Comparison of ENCODE assay signal across 32 mouse cellular contexts in genomic region chr5:25256686-25257085, GRCm38 (mm10). TPM values are rescaled to one million over a fixed set of nuclear protein-coding genes. Genes with fewer than 3 reads are reported as not detected.
DNase-seq lines count a peak whose midpoint lies in the region; ATAC-seq lines count a peak whose summit lies in the region.
"Had no signal": no experiment of that assay in that cellular context is flagged by ENCODE, and none has a peak within 500 bp of the region (broad histone marks: within the 10 kb centered on the region; RNA-seq: fewer than 3 reads in every experiment).

No protein-coding gene starts in this region.

- H3K36me3 ChIP-seq in midbrain, embryonic 11.5 days (ENCODE audit: control insufficient read depth, insufficient read depth, low read length): peaks cover 10% of the 10 kb centered on the region
- H3K36me3 ChIP-seq in midbrain, embryonic 15.5 days (replicated peaks): peaks cover 38% of the 10 kb centered on the region

- no peaks in the 10 kb centered on the region for H3K27me3 ChIP-seq in midbrain, embryonic 11.5 days (ENCODE audit: control insufficient read depth, insufficient read depth, low read length)
- no peaks in the 10 kb centered on the region for H3K27me3 ChIP-seq in midbrain, embryonic 15.5 days (replicated peaks)
- H3K27me3 ChIP-seq: embryonic facial prominence, embryonic 12.5 days; forebrain, embryonic 12.5 days; midbrain, embryonic 13.5 days; neural tube, embryonic 12.5 days had no signal

- no peak overlapping the region for H3K4me3 ChIP-seq in midbrain, embryonic 11.5 days (ENCODE audit: low read depth, low read length)
- no peak overlapping the region for H3K4me3 ChIP-seq in midbrain, embryonic 15.5 days
- H3K4me3 ChIP-seq: embryonic facial prominence, embryonic 12.5 days; forebrain, embryonic 12.5 days; midbrain, embryonic 13.5 days; neural tube, embryonic 12.5 days had no signal

- H3K4me2 ChIP-seq in midbrain, embryonic 11.5 days: no peak overlapping the region
- no peak overlapping the region for H3K4me2 ChIP-seq in midbrain, embryonic 15.5 days
- H3K4me2 ChIP-seq: embryonic facial prominence, embryonic 12.5 days; forebrain, embryonic 12.5 days; heart, embryonic 11.5 days; lung, embryonic 14.5 days; midbrain, embryonic 13.5 days; neural tube, embryonic 12.5 days had no signal

- H3K27ac ChIP-seq in midbrain, embryonic 11.5 days (ENCODE audit: low read depth, low read length): no peak overlapping the region
- H3K27ac ChIP-seq in midbrain, embryonic 15.5 days: no peak overlapping the region
- H3K27ac ChIP-seq: embryonic facial prominence, embryonic 12.5 days; forebrain, embryonic 12.5 days; hindbrain, postnatal 0 days; liver, embryonic 14.5 days; midbrain, embryonic 13.5 days; neural tube, embryonic 12.5 days had no signal

- DNase-seq in layer of hippocampus, adult 11-12 months (ENCODE audit: low spot score): peak; percentile 20
- no peak for DNase-seq in layer of hippocampus, postnatal 14 days (ENCODE audit: low spot score in 2 of 2)
- DNase-seq in midbrain, embryonic 11.5 days (ENCODE audit: low spot score, missing footprints): peak; percentile 21
- DNase-seq in frontal cortex, postnatal 36 days (ENCODE audit: low spot score in 2 of 2): peak; percentile 55 to 78
- DNase-seq in right cerebral cortex, postnatal 36 days (ENCODE audit: low spot score in 2 of 2): peak; percentile 37 to 73
- DNase-seq in cerebellum, adult 9-11 months: no peak
- DNase-seq: adrenal gland, postnatal 25 days; cerebellum, adult 11 months; cerebellum, postnatal 25 days; gastrocnemius, postnatal 10 days; kidney, adult 9 months; kidney, postnatal 14 days; layer of hippocampus, postnatal 36 days; lung, embryonic 14.5 days; retina, postnatal 1 day; thymus, postnatal 14 days had no signal

- no peaks in the 10 kb centered on the region for H3K9me3 ChIP-seq in midbrain, embryonic 11.5 days (ENCODE audit: control insufficient read depth, low read length)
- no peaks in the 10 kb centered on the region for H3K9me3 ChIP-seq in midbrain, embryonic 15.5 days
- H3K9me3 ChIP-seq: embryonic facial prominence, embryonic 12.5 days; forebrain, embryonic 12.5 days; midbrain, embryonic 13.5 days; neural tube, embryonic 12.5 days had no signal

- ATAC-seq in midbrain, embryonic 11.5 days (ENCODE audit: low FRiP score): no peak
- ATAC-seq in midbrain, embryonic 15.5 days (replicated peaks): no peak
- ATAC-seq: hindbrain, postnatal 0 days; intestine, embryonic 16.5 days; midbrain, embryonic 13.5 days had no signal

- 87% methylated on average over 2 of the region's 2 CpGs for WGBS in midbrain, embryonic 11.5 days
- 71% methylated on average over 2 of the region's 2 CpGs for WGBS in midbrain, embryonic 15.5 days

- no peaks in the 10 kb centered on the region for H3K4me1 ChIP-seq in midbrain, embryonic 11.5 days (ENCODE audit: control insufficient read depth, insufficient read depth, low read length)
- no peaks in the 10 kb centered on the region for H3K4me1 ChIP-seq in midbrain, embryonic 15.5 days
- H3K4me1 ChIP-seq: embryonic facial prominence, embryonic 12.5 days; forebrain, embryonic 12.5 days; midbrain, embryonic 13.5 days; neural tube, embryonic 12.5 days had no signal

- H3K9ac ChIP-seq in midbrain, embryonic 11.5 days (ENCODE audit: low read length): no peak overlapping the region
- H3K9ac ChIP-seq in midbrain, embryonic 15.5 days: no peak overlapping the region
- H3K9ac ChIP-seq: embryonic facial prominence, embryonic 12.5 days; forebrain, embryonic 12.5 days; liver, embryonic 14.5 days; lung, embryonic 14.5 days; midbrain, embryonic 13.5 days; neural tube, embryonic 12.5 days had no signal

RNA-seq across cellular contexts. Expression of gene E130116L18Rik, which starts 33.7 kb away (rescaled TPM):
- not detected for total RNA-seq in layer of hippocampus, postnatal 14 days (2021)
- not detected in 2 replicates for polyA plus RNA-seq in midbrain, embryonic 11.5 days (2014; fragmentation: Nextera tagmentation; extraction: Ambion mirVana)
- 1.3 TPM in 1 of 2 replicates, not detected in the other for polyA plus RNA-seq in midbrain, embryonic 15.5 days (2015; fragmentation: Nextera tagmentation; extraction: Ambion mirVana)
- total RNA-seq: adrenal gland, postnatal 25 days; ES-E14; gastrocnemius, postnatal 10 days; granulocyte monocyte progenitor cell, adult 5-6 weeks; hindbrain, postnatal 0 days; layer of hippocampus, postnatal 36 days; megakaryocyte, adult 5-6 weeks had no signal
- polyA plus RNA-seq: embryonic facial prominence, embryonic 12.5 days; forebrain, embryonic 12.5 days; heart, embryonic 11.5 days; heart, postnatal 0 days; hindbrain, embryonic 11.5 days; intestine, embryonic 16.5 days; limb, embryonic 14.5 days; liver, embryonic 14.5 days; lung, embryonic 14.5 days; midbrain, embryonic 13.5 days; neural tube, embryonic 12.5 days; spleen, adult 2 months had no signal

RNA-seq across cellular contexts. Expression of gene Galnt11, which starts 35.0 kb away (rescaled TPM):
- 10 to 100 TPM; 46.6 to 50.3 TPM for total RNA-seq in layer of hippocampus, postnatal 14 days (2021)
- polyA plus RNA-seq in midbrain, embryonic 11.5 days (2014; fragmentation: Nextera tagmentation; extraction: Ambion mirVana): 40.3 and 41.3 TPM in 2 replicates
- polyA plus RNA-seq in midbrain, embryonic 15.5 days (2015; fragmentation: Nextera tagmentation; extraction: Ambion mirVana): 50.4 and 51.9 TPM in 2 replicates

Comparison
In these comparisons a context has a peak if more than half of its experiments do, and no peak if none do; other contexts are left out.
1. DNase-seq: peak in layer of hippocampus, adult 11-12 months (single experiment), midbrain, embryonic 11.5 days (single experiment), frontal cortex, postnatal 36 days (2 of 2) and right cerebral cortex, postnatal 36 days (2 of 2); none in layer of hippocampus, postnatal 14 days (0 of 2) and cerebellum, adult 9-11 months (single experiment).